Mouse (Mus musculus): ENCODE measurements around the gene Pds5a. TPM values are rescaled to one million over a fixed set of nuclear protein-coding genes. Genes with fewer than 3 reads are reported as not detected.

Pds5a gene
- polyA plus RNA-seq, 2 experiments = 82.7 to 90.6 TPM

DNA sequence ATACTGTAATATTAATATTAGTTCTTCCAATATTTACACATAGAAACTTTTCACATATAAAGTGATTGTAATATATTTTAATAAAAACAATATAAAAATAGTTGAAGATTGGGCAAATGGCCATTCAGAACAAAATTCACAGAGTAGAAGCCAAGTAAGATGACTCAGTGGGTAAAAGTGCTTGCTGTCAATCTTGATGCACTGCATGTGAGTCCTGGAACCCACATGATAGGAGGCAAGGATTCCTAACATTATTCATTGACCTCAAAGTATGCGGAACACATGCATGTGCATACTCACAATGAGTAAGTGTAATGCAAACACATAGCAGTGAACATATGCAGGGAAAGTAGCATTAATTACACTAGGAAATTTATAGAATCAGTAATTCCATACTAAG lies 59.2 kb downstream of the Pds5a start:
- no peak overlapping the region for H3K4me2 ChIP-seq (replicated peaks; ENCODE audit: low read depth, low read length, severe bottlenecking)
- peaks cover 74% of the 10 kb centered on the region for H3K36me3 ChIP-seq (ENCODE audit: control insufficient read depth, insufficient read depth, low read length)
- no peak overlapping the region for H3K9ac ChIP-seq (ENCODE audit: low read depth, low read length, severe bottlenecking)
- no peak overlapping the region for H3K4me3 ChIP-seq (replicated peaks; ENCODE audit: low read length)
- WGBS = 86% methylated on average over 1 of the region's 1 CpGs
- no peaks in the 10 kb centered on the region for H3K9me3 ChIP-seq (ENCODE audit: control insufficient read depth, low read length)
- no peaks in the 10 kb centered on the region for H3K27me3 ChIP-seq (ENCODE audit: control insufficient read depth, insufficient read depth, low read length)
- no peak for DNase-seq (ENCODE audit: low spot score)
- no peaks in the 10 kb centered on the region for H3K4me1 ChIP-seq (ENCODE audit: control insufficient read depth, insufficient read depth, low read length)
- no peak overlapping the region for H3K27ac ChIP-seq (replicated peaks; ENCODE audit: low read depth, low read length)
- ATAC-seq (ENCODE audit: low FRiP score, low read depth) = no peak
- TF ChIP-seq POLR2A (IDR thresholded peaks at IDR 0.05; ENCODE audit: borderline replicate concordance, extremely low read depth, insufficient read depth, insufficient read length) = no peak

DNA sequence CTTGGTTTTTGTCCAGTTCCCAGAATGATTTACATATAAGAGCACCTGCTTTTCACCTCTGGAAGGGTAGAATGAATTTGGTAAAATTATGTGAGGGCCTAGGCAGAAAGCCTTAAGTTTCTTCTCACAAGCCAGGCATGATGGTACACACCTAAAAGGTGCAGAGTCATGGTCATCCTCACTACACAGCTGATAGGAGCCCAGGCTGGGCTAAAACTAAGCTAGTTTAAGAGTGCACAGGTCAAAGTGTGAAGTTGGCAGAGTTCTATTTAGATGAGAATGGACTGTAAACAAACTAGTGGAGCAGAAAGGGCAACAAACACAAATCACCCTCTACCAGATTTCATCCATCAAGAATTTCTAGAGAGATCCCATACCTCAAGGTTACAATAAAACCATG lies 73.7 kb downstream of the Pds5a start:
- TF ChIP-seq POLR2A (IDR thresholded peaks at IDR 0.05; ENCODE audit: borderline replicate concordance, extremely low read depth, insufficient read depth, insufficient read length) = no peak
- peaks cover 77% of the 10 kb centered on the region for H3K36me3 ChIP-seq (ENCODE audit: control insufficient read depth, insufficient read depth, low read length)
- no peak overlapping the region for H3K4me2 ChIP-seq (replicated peaks; ENCODE audit: low read depth, low read length, severe bottlenecking)

DNA sequence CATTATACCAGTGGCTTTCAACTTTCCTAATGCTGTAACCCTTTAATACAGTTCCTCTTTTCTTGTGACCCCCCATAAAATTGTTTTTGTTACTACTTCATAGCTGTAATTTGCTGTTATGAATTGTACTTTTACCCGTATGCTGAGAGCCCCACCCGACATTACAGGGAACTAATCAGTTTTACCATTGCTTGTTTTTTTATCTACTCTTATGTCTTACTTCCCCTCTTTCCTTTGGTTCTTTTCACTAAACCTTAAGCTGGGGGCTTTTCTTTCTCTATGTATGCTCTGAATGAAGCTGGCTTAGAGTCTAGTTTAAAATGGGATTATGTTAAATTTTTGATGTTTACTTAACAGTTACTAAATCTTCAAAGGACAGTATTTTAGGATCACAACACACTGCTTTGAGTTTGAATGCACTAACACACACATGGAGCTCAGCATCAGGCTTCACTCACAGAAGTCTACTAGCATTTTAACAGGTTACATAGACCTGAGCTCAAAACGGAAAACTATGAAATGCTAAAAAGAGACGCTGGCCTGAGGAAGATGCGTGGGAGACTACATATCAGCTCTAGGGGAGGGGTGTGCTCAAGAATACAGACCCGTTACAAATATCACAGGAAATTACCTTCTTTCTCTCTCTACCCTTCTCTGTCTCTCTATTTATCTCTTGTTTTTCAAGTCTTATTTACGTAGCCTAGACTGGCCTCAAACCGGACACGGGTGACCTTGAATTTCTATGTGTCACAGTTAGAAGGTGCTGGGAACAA lies 84.7 kb downstream of the Pds5a start:
- no peak overlapping the region for H3K27ac ChIP-seq (replicated peaks; ENCODE audit: low read depth, low read length)
- DNase-seq (ENCODE audit: low spot score) = no peak
- no peaks in the 10 kb centered on the region for H3K9me3 ChIP-seq (ENCODE audit: control insufficient read depth, low read length)
- TF ChIP-seq POLR2A (IDR thresholded peaks at IDR 0.05; ENCODE audit: borderline replicate concordance, extremely low read depth, insufficient read depth, insufficient read length) = no peak
- no peak overlapping the region for H3K4me3 ChIP-seq (replicated peaks; ENCODE audit: low read length)
- ATAC-seq (ENCODE audit: low FRiP score, low read depth) = no peak
- H3K9ac ChIP-seq (ENCODE audit: low read depth, low read length, severe bottlenecking) = no peak overlapping the region
- no peaks in the 10 kb centered on the region for H3K27me3 ChIP-seq (ENCODE audit: control insufficient read depth, insufficient read depth, low read length)
- H3K4me1 ChIP-seq (ENCODE audit: control insufficient read depth, insufficient read depth, low read length) = no peaks in the 10 kb centered on the region
- WGBS = 88% methylated on average over 9 of the region's 9 CpGs
- H3K4me2 ChIP-seq (replicated peaks; ENCODE audit: low read depth, low read length, severe bottlenecking) = no peak overlapping the region
- peaks cover 58% of the 10 kb centered on the region for H3K36me3 ChIP-seq (ENCODE audit: control insufficient read depth, insufficient read depth, low read length)

More for the DNA sequence above, 73.7 kb downstream of the Pds5a start:
- DNase-seq (ENCODE audit: low spot score) (no peak), ATAC-seq (ENCODE audit: low FRiP score, low read depth) (no peak)
- Histone ChIP-seq H3K4me3 (replicated peaks; ENCODE audit: low read length) (no peak overlapping the region), H3K9ac (ENCODE audit: low read depth, low read length, severe bottlenecking) (no peak overlapping the region), H3K27ac (replicated peaks; ENCODE audit: low read depth, low read length) (no peak overlapping the region), H3K27me3 (ENCODE audit: control insufficient read depth, insufficient read depth, low read length) (no peaks in the 10 kb centered on the region), H3K4me1 (ENCODE audit: control insufficient read depth, insufficient read depth, low read length) (no peaks in the 10 kb centered on the region), H3K9me3 (ENCODE audit: control insufficient read depth, low read length) (no peaks in the 10 kb centered on the region)

DNA sequence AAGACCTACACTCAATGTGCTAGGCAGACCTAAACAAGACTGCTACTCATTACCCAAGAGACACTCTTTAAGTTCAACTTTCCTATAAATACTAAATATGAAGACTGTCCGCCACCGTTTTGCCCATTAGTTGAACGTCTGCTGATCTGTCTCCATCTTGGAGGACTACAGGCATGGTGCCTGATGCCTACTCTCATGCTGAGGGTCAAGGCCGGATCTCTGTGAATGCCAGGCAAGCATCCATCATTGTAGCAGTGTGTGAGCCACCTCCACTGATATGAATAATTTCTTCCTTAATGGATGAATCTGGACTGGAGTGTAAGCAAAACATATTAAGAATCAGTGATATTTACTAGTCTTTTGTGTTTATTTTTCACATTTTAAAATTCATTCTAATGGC lies 87.5 kb downstream of the Pds5a start:
- TF ChIP-seq POLR2A (IDR thresholded peaks at IDR 0.05; ENCODE audit: borderline replicate concordance, extremely low read depth, insufficient read depth, insufficient read length) = no peak
- DNase-seq (ENCODE audit: low spot score) (no peak), ATAC-seq (ENCODE audit: low FRiP score, low read depth) (no peak)
- Histone ChIP-seq H3K9me3 (ENCODE audit: control insufficient read depth, low read length) (no peaks in the 10 kb centered on the region), H3K36me3 (ENCODE audit: control insufficient read depth, insufficient read depth, low read length) (peaks cover 49% of the 10 kb centered on the region), H3K4me1 (ENCODE audit: control insufficient read depth, insufficient read depth, low read length) (no peaks in the 10 kb centered on the region), H3K27me3 (ENCODE audit: control insufficient read depth, insufficient read depth, low read length) (no peaks in the 10 kb centered on the region), H3K27ac (replicated peaks; ENCODE audit: low read depth, low read length) (no peak overlapping the region), H3K4me3 (replicated peaks; ENCODE audit: low read length) (no peak overlapping the region), H3K4me2 (replicated peaks; ENCODE audit: low read depth, low read length, severe bottlenecking) (no peak overlapping the region), H3K9ac (ENCODE audit: low read depth, low read length, severe bottlenecking) (no peak overlapping the region)
- 88% methylated on average over 4 of the region's 4 CpGs for WGBS

DNA sequence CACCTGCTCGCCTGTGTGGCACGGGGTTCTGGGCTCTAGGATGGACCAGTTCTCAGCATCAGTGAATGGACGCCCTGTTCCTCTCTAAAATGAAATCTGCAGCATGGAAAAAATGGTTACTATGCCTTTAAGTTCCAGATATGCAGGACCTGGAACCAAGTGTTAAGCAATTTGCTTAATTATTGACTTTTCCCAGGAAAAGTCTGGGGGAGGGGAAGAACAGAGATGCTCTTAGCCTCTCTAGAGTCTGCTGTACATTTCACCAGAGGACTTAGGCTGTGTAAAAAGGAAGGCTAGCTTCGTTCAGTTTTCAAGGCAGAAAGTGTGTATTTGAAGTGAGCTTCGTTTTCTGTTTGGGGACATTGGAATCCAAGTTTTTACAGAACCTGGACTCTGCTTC lies 88.3 kb downstream of the Pds5a start:
- no peak for TF ChIP-seq POLR2A (IDR thresholded peaks at IDR 0.05; ENCODE audit: borderline replicate concordance, extremely low read depth, insufficient read depth, insufficient read length)
- ATAC-seq (ENCODE audit: low FRiP score, low read depth) = no peak
- Histone ChIP-seq H3K4me2 (replicated peaks; ENCODE audit: low read depth, low read length, severe bottlenecking) (no peak overlapping the region), H3K4me3 (replicated peaks; ENCODE audit: low read length) (no peak overlapping the region), H3K27me3 (ENCODE audit: control insufficient read depth, insufficient read depth, low read length) (no peaks in the 10 kb centered on the region), H3K9ac (ENCODE audit: low read depth, low read length, severe bottlenecking) (no peak overlapping the region), H3K4me1 (ENCODE audit: control insufficient read depth, insufficient read depth, low read length) (no peaks in the 10 kb centered on the region), H3K9me3 (ENCODE audit: control insufficient read depth, low read length) (no peaks in the 10 kb centered on the region), H3K36me3 (ENCODE audit: control insufficient read depth, insufficient read depth, low read length) (peaks cover 42% of the 10 kb centered on the region), H3K27ac (replicated peaks; ENCODE audit: low read depth, low read length) (no peak overlapping the region)
- 89% methylated on average over 5 of the region's 5 CpGs for WGBS
- no peak for DNase-seq (ENCODE audit: low spot score)
